Mouse (Mus musculus) liver, postnatal 0 days (tissue): Measurements from ENCODE around the gene Pmepa1. TPM values are rescaled to one million over a fixed set of nuclear protein-coding genes. Genes with fewer than 3 reads are reported as not detected.

Experiments
- ATAC-seq: fragments of 200-750 bp; cut with Nextera tagmentation; 2 replicates; pipeline ENCODE4 v1.8.0; 2017; ENCODE audit warnings: mild to moderate bottlenecking, moderate library complexity
- DNase-seq: peaks from one replicate; pipeline ENCODE4 v3.0.0-alpha.2; 2016
- H3K27ac ChIP-seq: fragments of 300-500 bp; sonication (generic); 2 replicates; pipeline ENCODE4 v1.5.1; 2014; ENCODE audit warnings: antibody characterized with exemption, moderate library complexity, mild to moderate bottlenecking, low read depth
- H3K27me3 ChIP-seq: fragments of 300-500 bp; sonication (generic); 2 replicates; pipeline ENCODE4 v1.6.1; 2014; ENCODE audit warnings: low read length, control low read depth, mixed read lengths; ENCODE audit not compliant: insufficient read depth
- H3K36me3 ChIP-seq: fragments of 300-500 bp; sonication (generic); replicated peaks from 2 replicates; pipeline ENCODE4 v1.6.1; 2014; ENCODE audit warnings: mild to moderate bottlenecking, control low read depth, low read length, moderate library complexity, mixed read lengths; ENCODE audit not compliant: insufficient read depth
- H3K4me1 ChIP-seq: fragments of 300-500 bp; sonication (generic); 2 replicates; pipeline ENCODE4 v1.6.1; 2014; ENCODE audit warnings: antibody characterized with exemption, mild to moderate bottlenecking, control low read depth; ENCODE audit not compliant: insufficient read depth
- H3K4me2 ChIP-seq: fragments of 300-500 bp; sonication (generic); 2 replicates; pipeline ENCODE4 v1.6.1; 2014; ENCODE audit warnings: low read depth, mild to moderate bottlenecking, low read length, moderate library complexity, mixed read lengths
- H3K4me3 ChIP-seq: fragments of 300-500 bp; sonication (generic); 2 replicates; pipeline ENCODE4 v1.5.1; 2014; ENCODE audit warnings: low read depth, low read length
- H3K9ac ChIP-seq: fragments of 300-500 bp; sonication (generic); replicated peaks from 2 replicates; pipeline ENCODE4 v1.6.1; 2014; ENCODE audit warnings: mild to moderate bottlenecking, moderate library complexity
- H3K9me3 ChIP-seq: fragments of 300-500 bp; sonication (generic); 2 replicates; pipeline ENCODE4 v1.6.1; 2016; ENCODE audit warnings: mild to moderate bottlenecking, control low read depth, low read length, mixed read lengths
- CTCF ChIP-seq: sonication (generic); IDR thresholded peaks from 2 replicates; pipeline ENCODE4 v1.5.1; 2016; ENCODE audit warnings: antibody characterized with exemption, low read depth
- EP300 ChIP-seq: IDR thresholded peaks from 2 replicates; pipeline ENCODE4 v1.6.1; 2016; ENCODE audit warnings: antibody characterized with exemption, low read depth, mild to moderate bottlenecking
- WGBS: fragments of 180-500 bp; shearing (Covaris S2); extraction: QIAGEN DNeasy Blood & Tissue Kit; methylation state at CpG from one replicate; pipeline ENCODE4 v1.1.7; 2014; ENCODE audit not compliant: insufficient replicate concordance; 5-methylcytosine and 5-hydroxymethylcytosine counted together
- polyA plus RNA-seq: library from polyadenylated mRNA; unstranded; fragments of >200 nt; fragmentation: Nextera tagmentation; extraction: Ambion mirVana; gene quantifications from 2 replicates; pipeline ENCODE4 v1.2.1, GENCODE M21; 2015

The Pmepa1 gene
- polyA plus RNA-seq, 1 experiment from 2014 or later = 0.36 TPM

DNA sequence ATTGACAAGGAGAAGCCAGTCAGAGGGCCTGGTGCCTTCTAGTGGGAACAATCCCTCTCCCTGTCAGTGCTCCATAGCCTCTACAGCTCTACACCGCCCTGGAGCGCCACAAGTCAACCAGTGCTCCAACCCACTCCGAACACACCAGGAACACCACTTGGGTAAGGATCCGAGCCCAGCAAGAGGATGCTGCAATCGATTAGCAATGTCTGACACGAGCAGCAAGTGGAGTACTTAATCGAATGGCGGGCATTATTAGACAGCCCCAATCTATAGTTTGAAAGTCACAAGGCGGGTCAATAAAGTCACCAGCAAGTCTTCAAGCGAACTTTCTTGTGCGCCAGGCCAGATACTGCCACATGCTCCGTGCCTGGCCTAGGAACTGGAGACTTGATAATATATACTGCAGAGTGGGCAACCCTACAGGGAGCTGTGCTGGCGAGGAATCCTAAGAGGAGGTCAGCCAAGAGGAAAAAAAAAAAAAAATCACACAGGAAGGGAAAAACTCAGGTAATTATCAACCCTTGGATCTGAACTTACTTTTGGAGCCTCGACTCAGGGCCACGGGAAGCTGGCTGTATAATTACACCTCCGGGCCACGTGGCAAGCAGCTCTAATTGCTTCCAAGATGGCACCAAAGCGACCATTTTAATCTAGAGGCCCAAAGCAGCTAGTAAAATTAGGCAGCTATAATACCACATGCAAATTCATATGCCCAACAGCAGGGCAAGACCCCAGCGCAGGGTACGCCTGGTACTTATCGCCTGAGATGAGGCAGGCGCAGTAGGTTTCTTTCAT is 10.7 kb downstream of the Pmepa1 start:
- no peaks in the 10 kb centered on the region for H3K9me3 ChIP-seq
- H3K27me3 ChIP-seq = peaks cover 2% of the 10 kb centered on the region; the same call in 1 of the 2 replicates
- no peak overlapping the region for H3K27ac ChIP-seq
- TF ChIP-seq EP300 = no peak
- TF ChIP-seq CTCF = no peak
- H3K9ac ChIP-seq = no peak overlapping the region
- H3K4me1 ChIP-seq = no peaks in the 10 kb centered on the region
- no peak overlapping the region for H3K4me2 ChIP-seq
- no peak overlapping the region for H3K4me3 ChIP-seq
- no peak for ATAC-seq
- no peaks in the 10 kb centered on the region for H3K36me3 ChIP-seq
- DNase-seq = no peak
- WGBS = 82% methylated on average over 22 of the region's 22 CpGs

DNA sequence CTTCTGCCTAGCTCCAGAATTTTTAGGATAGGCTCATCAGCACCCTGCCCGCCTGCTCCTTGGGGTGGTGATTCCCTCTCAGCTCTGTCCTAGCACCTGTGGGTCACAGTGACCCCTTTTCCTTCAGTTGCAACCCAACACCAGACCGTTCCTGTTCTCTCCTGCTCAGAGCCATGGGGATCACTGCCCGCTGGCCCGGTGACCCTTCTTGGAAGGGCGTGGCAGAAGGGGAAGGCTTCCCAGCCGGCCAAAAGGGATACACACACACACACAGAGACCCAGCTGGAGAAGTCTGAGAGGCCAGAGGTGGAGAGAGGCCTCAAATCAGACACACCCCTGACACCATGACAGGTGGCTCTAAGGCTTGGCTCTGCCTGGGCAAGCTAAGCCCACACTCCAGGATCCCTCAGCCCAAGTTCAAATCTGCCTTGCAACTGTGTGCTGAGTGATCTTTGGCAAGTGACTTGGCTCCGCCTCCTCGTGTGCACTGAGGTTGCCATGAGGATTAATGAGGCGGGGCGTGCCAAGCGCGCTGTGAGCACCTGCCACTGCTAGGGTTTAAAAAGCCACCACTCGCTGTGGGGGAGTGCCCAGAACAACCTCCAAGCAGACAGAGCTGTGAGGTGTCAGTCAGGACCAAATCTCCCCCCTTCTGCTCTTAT is 11.7 kb downstream of the Pmepa1 start:
- no peak overlapping the region for H3K27ac ChIP-seq
- no peak for ATAC-seq
- no peaks in the 10 kb centered on the region for H3K4me1 ChIP-seq
- TF ChIP-seq CTCF = no peak
- TF ChIP-seq EP300 = no peak
- no peaks in the 10 kb centered on the region for H3K9me3 ChIP-seq
- 40% methylated on average over 13 of the region's 13 CpGs for WGBS
- no peaks in the 10 kb centered on the region for H3K36me3 ChIP-seq
- H3K9ac ChIP-seq = no peak overlapping the region
- no peak overlapping the region for H3K4me3 ChIP-seq
- H3K4me2 ChIP-seq = no peak overlapping the region
- H3K27me3 ChIP-seq = peaks cover 2% of the 10 kb centered on the region; the same call in 1 of the 2 replicates
- DNase-seq = peak; percentile 32

DNA sequence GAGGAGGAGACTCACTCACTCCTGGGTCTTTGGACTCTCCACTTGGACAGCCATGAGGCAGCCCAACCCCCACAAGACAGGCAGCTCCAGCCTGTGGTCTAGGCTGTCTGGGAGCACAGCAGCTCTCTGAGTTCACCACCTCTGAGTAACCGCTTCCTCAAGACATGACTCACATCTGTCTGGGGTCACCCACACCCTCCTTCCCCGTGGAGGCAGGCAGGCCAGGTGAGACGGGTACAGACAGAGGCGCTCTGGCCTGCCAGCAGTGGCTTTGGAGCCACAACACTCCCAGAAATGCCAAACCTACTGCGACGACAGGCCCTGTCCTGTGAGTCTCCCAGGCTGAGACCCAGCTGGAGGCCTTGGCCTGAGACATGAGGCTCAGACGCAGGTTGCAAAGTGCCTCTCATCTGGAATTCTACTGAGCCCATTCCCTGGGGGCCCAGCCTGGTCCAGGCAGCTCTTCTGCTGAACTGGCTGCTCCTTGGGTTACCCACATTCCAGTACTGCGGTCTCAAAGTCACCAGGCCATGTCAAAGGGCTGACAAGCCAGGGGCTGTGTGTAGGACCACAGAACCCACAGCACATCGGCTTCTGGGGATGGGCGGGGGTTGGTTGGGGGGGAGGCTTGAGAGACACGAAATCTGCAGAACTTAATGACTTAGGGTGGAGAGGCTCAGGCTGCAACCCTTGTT is 12.6 kb downstream of the Pmepa1 start:
- DNase-seq = no peak
- TF ChIP-seq CTCF (no peak), EP300 (no peak)
- no peak for ATAC-seq

DNA sequence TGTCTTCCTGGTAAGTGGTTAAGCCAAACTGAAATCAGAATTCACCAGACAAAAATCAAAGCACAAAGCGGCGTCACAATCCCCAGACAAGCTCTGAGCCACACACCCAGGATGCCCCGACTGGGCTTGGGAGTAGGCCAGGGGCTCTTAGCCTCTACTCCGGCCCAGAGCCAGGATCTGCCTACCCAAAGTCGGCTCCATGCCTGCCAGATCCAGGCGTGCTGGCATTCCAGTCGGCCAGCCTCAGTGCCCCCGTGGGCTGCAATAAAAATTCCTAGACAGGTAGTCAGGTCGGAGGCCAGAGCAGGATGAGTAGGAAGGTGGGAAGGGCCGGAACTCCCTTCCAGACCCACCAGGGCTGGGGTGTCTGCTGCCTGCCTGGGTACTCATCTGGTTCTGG is 14.8 kb downstream of the Pmepa1 start:
- no peaks in the 10 kb centered on the region for H3K4me1 ChIP-seq
- no peak for TF ChIP-seq EP300
- TF ChIP-seq CTCF = no peak
- no peak overlapping the region for H3K9ac ChIP-seq
- no peaks in the 10 kb centered on the region for H3K9me3 ChIP-seq
- WGBS = 74% methylated on average over 10 of the region's 10 CpGs
- 0 out of 2 replicates have a peak, but pooled peaks cover 2% of the 10 kb centered on the region for H3K27me3 ChIP-seq
- no peak for ATAC-seq
- no peak for DNase-seq
- no peak overlapping the region for H3K4me3 ChIP-seq
- no peaks in the 10 kb centered on the region for H3K36me3 ChIP-seq
- no peak overlapping the region for H3K27ac ChIP-seq
- H3K4me2 ChIP-seq = no peak overlapping the region

More for the DNA sequence above, 12.6 kb downstream of the Pmepa1 start:
- Histone ChIP-seq H3K9me3 (no peaks in the 10 kb centered on the region), H3K36me3 (no peaks in the 10 kb centered on the region), H3K9ac (no peak overlapping the region), H3K4me3 (no peak overlapping the region), H3K4me1 (no peaks in the 10 kb centered on the region), H3K27ac (no peak overlapping the region), H3K27me3 (0 out of 2 replicates have a peak, but pooled peaks cover 2% of the 10 kb centered on the region), H3K4me2 (no peak overlapping the region)
- 41% methylated on average over 11 of the region's 11 CpGs for WGBS

DNA sequence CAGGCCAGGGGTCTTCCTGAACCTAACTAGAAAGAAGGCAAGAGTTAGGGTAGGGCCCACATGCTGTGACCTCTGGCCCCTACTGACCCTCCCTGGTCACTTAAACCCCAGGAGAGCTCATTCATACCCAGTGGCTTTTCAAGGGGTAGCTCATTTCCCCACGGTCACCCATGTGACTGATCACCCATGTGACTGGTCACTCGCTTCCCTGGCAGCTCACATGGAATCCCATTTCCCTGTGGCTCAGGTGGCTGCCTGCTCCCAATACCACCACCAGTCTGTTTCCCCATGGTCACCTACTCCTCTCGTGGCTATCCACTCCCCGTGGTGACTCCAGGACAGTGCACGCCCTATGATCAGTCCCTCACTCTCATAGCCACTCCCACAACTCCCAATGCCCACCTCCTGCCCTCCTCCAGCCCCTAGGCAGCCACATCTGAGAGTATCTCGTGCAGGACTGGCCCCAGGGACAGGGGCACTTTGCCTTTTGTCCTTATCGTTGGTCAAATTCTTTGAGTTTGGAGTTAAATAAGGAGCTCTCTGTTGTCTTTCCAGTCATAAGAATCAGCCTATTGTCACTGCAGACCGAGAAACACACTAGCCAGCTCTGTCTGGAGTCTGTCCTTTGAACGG is 17.8 kb downstream of the Pmepa1 start:
- no peak for TF ChIP-seq EP300
- TF ChIP-seq CTCF = no peak
- Histone ChIP-seq H3K36me3 (no peaks in the 10 kb centered on the region), H3K4me1 (no peaks in the 10 kb centered on the region), H3K4me2 (no peak overlapping the region), H3K27ac (no peak overlapping the region), H3K27me3 (no peaks in the 10 kb centered on the region), H3K4me3 (no peak overlapping the region), H3K9ac (no peak overlapping the region), H3K9me3 (no peaks in the 10 kb centered on the region)
- WGBS = 50% methylated on average over 9 of the region's 9 CpGs
- no peak for DNase-seq
- ATAC-seq = no peak
